Mouse (Mus musculus): ENCODE measurements at regions not wholly inside any gene's neighbourhood (a gene's known extent, or its start where the extent isn't known, plus 50 kb on each side); places are given as distances from the start of the nearest gene placed in this dataset.

DNA sequence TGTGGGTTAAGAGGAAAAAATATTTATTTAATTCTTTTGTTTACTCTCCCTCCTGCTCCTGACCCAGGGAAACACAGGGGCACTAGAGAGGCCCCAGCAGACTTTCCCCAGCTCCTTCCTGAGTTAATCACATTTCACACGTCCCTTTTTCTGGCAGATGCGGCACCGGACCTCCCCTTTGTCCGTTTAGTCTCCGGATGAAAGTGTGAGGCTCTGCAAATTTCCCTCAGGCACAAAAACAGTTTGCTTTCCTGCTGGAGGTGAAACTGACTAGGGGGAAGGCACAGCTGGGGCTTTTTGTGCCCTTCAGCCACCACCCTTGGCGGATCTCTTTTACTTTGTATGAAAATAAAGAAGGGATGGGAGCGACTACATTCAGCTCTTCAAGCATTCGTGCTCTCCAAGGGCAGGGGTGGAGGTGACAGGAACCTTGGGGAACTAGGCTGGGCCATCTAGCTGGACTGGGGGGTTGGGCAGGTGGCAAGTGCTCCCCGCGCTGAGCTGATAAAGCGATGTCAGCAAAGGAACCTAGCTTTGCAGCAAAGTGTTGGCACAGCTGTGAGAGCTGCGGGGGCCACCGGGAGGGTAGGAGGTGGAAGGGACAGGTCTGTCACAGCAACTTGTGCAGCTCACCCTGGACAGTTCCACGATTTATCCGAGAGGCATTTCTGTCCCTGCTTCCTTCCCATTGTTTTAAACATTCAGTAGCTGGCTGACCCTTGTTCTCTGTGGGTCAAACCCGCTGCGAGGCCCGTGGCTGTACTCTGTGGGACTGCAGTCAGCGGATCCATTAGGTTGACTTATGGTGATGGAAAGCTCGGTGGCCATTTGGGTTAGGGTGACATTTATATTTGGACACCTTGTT is 329.6 kb downstream of the Ttll7 start:
- Histone ChIP-seq H3K9ac (ENCODE audit: low read depth, low read length) (no peak overlapping the region), H3K4me2 (ENCODE audit: low read depth, low read length) (peak overlapping the region; percentile 27), H3K27ac (ENCODE audit: low read length) (no peak overlapping the region), H3K9me3 (ENCODE audit: control insufficient read depth, low read length) (no peaks in the 10 kb centered on the region), H3K4me1 (ENCODE audit: control insufficient read depth, insufficient read depth, low read length) (peaks cover 8% of the 10 kb centered on the region), H3K4me3 (ENCODE audit: low read length) (no peak overlapping the region), H3K27me3 (replicated peaks; ENCODE audit: control insufficient read depth, insufficient read depth, low read length) (no peaks in the 10 kb centered on the region; the same call in 1 of the 2 replicates), H3K36me3 (ENCODE audit: control insufficient read depth, insufficient read depth, low read length) (no peaks in the 10 kb centered on the region)
- 7% methylated on average over 20 of the region's 20 CpGs for WGBS
- ATAC-seq, result no peak

DNA sequence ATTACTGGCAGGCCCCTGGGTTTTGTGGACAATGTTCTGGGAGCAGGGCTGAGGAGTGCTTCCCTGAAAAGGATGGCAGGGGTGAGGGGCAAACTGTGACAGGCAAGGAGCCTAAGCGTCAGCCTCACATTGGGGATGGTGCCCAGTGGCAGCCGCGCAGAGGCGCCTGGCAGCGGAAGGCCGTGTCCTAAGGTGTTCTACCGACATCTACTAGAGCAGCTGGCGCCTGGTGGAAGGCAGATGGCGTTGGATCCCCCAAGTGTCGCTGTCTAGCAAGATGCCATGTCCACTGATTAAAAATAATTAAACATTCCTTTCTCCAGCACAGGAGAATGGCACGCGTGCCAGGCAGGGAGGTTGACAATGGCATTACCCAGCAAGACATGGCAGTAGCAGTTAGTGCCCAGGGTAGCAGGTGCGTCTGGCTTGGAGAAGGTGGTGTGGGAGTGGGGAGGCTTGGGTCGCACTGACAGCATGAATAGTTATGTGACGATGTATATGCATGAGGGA is 330.3 kb downstream of the Ttll7 start:
- Histone ChIP-seq H3K36me3 (ENCODE audit: control insufficient read depth, insufficient read depth, low read length) (no peaks in the 10 kb centered on the region), H3K4me3 (ENCODE audit: low read length) (no peak overlapping the region), H3K27me3 (replicated peaks; ENCODE audit: control insufficient read depth, insufficient read depth, low read length) (no peaks in the 10 kb centered on the region; the same call in 1 of the 2 replicates), H3K4me2 (ENCODE audit: low read depth, low read length) (no peak overlapping the region), H3K27ac (ENCODE audit: low read length) (no peak overlapping the region), H3K9me3 (ENCODE audit: control insufficient read depth, low read length) (no peaks in the 10 kb centered on the region), H3K9ac (ENCODE audit: low read depth, low read length) (no peak overlapping the region), H3K4me1 (ENCODE audit: control insufficient read depth, insufficient read depth, low read length) (peaks cover 8% of the 10 kb centered on the region)
- 46% methylated on average over 15 of the region's 15 CpGs for WGBS
- ATAC-seq, result no peak

DNA sequence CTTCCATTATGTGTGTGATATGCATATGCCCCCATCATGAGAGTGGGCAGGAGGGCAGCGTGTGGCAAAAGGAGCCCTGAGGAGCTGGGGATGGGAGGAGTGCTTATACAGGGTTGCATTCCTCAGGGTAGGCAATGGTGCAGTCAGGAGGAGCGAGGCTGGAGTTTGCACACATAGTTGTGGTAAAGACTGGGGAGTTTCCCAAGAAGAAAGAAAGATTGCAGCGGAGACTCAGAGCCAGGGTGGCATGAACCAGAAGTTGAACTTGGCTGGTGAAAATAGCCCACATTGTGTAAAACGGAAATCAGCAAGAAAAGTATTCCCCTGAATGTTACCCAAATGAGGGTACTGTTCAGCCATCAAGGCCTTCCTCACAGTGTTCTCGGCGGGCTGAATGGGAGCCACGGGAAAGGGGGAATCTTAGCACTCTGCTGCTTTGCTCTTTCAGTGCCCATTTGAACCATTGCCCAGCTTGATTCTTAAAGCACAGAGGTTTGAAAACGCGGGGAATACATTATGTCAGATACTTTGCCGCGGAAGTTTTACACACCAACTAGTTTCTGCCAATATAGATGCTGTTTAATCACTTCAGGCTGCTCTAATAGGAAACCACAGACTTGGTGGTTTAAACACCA is 331.6 kb downstream of the Ttll7 start:
- ATAC-seq, result no peak
- H3K9me3 ChIP-seq (ENCODE audit: control insufficient read depth, low read length), result no peaks in the 10 kb centered on the region

GRCm38 (mm10) chr3:147189737-147190136 is 337.6 kb downstream of the Ttll7 start:
- Histone ChIP-seq H3K9me3 (ENCODE audit: control insufficient read depth, low read length) (no peaks in the 10 kb centered on the region), H3K27ac (ENCODE audit: low read length) (no peak overlapping the region), H3K36me3 (ENCODE audit: control insufficient read depth, insufficient read depth, low read length) (no peaks in the 10 kb centered on the region), H3K27me3 (replicated peaks; ENCODE audit: control insufficient read depth, insufficient read depth, low read length) (no peaks in the 10 kb centered on the region), H3K4me3 (ENCODE audit: low read length) (no peak overlapping the region), H3K9ac (ENCODE audit: low read depth, low read length) (no peak overlapping the region), H3K4me1 (ENCODE audit: control insufficient read depth, insufficient read depth, low read length) (no peaks in the 10 kb centered on the region), H3K4me2 (ENCODE audit: low read depth, low read length) (no peak overlapping the region)
- WGBS, result 89% methylated on average over 2 of the region's 2 CpGs
- ATAC-seq, result no peak

More for the DNA sequence above, 331.6 kb downstream of the Ttll7 start:
- Histone ChIP-seq H3K27me3 (replicated peaks; ENCODE audit: control insufficient read depth, insufficient read depth, low read length) (no peaks in the 10 kb centered on the region; the same call in 1 of the 2 replicates), H3K9ac (ENCODE audit: low read depth, low read length) (no peak overlapping the region), H3K27ac (ENCODE audit: low read length) (no peak overlapping the region), H3K36me3 (ENCODE audit: control insufficient read depth, insufficient read depth, low read length) (no peaks in the 10 kb centered on the region), H3K4me2 (ENCODE audit: low read depth, low read length) (no peak overlapping the region), H3K4me3 (ENCODE audit: low read length) (no peak overlapping the region), H3K4me1 (ENCODE audit: control insufficient read depth, insufficient read depth, low read length) (peaks cover 8% of the 10 kb centered on the region)
- WGBS, result 74% methylated on average over 11 of the region's 11 CpGs

DNA sequence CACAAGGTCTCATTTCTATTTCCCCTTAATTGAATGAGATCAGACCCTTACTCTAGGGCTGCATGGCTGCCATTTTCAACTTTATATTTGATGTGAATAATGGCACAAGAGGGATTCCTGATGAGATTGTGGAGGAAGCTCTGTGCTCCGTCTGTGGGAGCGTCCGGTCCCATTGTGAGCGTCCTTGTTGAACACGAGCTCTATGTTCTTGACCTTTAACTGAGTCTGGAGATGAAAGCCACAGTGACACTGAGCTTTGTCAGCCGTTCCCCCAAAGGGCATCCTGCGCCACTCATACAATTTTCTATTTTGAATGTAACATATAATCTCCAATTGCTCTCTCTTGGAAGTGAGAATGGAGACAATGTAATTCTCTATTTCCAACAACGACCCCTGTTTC is 344.5 kb downstream of the Ttll7 start:
- WGBS, result 87% methylated on average over 8 of the region's 8 CpGs
- no peak overlapping the region for H3K27ac ChIP-seq (ENCODE audit: low read length)
- H3K4me1 ChIP-seq (ENCODE audit: control insufficient read depth, insufficient read depth, low read length), result no peaks in the 10 kb centered on the region
- no peaks in the 10 kb centered on the region for H3K36me3 ChIP-seq (ENCODE audit: control insufficient read depth, insufficient read depth, low read length)
- H3K4me2 ChIP-seq (ENCODE audit: low read depth, low read length), result no peak overlapping the region
- no peak for ATAC-seq
- H3K9me3 ChIP-seq (ENCODE audit: control insufficient read depth, low read length), result no peaks in the 10 kb centered on the region
- no peak overlapping the region for H3K4me3 ChIP-seq (ENCODE audit: low read length)
- no peak overlapping the region for H3K9ac ChIP-seq (ENCODE audit: low read depth, low read length)
- H3K27me3 ChIP-seq (replicated peaks; ENCODE audit: control insufficient read depth, insufficient read depth, low read length), result no peaks in the 10 kb centered on the region

- Histone ChIP-seq H3K4me2 (ENCODE audit: low read depth, low read length) (no peak overlapping the region), H3K4me3 (ENCODE audit: low read length) (no peak overlapping the region), H3K9me3 (ENCODE audit: control insufficient read depth, low read length) (no peaks in the 10 kb centered on the region), H3K27me3 (replicated peaks; ENCODE audit: control insufficient read depth, insufficient read depth, low read length) (no peaks in the 10 kb centered on the region), H3K27ac (ENCODE audit: low read length) (no peak overlapping the region), H3K4me1 (ENCODE audit: control insufficient read depth, insufficient read depth, low read length) (no peaks in the 10 kb centered on the region), H3K36me3 (ENCODE audit: control insufficient read depth, insufficient read depth, low read length) (no peaks in the 10 kb centered on the region), H3K9ac (ENCODE audit: low read depth, low read length) (no peak overlapping the region)
- ATAC-seq, result no peak
- WGBS, result 57% methylated on average over 2 of the region's 2 CpGs
Measured at GRCm38 (mm10) chr3:147197215-147197614, 345.0 kb downstream of the Ttll7 start.

DNA sequence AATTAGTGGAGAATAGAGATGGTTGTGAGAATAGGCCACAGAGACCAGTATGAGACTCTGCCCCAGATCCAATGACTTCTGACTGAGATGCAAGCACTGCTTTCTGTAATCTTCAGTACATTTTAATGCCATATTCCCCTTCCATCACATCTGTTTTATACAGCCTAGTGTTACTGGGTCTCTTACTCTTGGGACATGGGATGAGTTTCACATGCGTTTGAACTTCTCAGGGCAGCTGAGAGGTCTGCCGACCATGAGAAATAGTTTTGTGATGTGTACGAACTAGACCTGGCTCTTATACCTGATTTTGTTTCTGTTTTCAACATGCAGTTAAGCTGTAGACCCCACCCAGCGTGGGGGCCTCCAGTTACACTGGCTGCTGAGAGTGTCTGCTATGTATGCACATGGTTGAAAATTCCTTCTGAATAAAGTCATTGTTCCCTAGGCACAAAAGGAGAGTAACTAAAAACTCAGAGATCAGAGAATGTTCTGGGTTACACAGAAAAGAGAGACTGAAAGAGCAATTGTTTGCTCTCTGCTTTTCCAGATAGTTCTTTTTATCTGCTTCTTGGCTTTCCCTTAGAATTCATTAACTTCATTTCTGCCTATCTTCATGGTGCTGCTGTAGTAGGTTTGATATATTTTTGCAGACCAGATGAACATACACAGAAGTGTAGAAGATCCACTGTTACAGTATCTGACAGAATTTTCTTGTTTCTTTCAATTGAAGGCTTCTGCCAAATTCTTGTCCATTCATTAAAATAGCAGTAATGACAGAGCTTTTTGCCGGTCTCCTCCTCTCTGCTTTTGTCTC is 359.2 kb downstream of the Ttll7 start:
- 60% methylated on average over 5 of the region's 5 CpGs for WGBS
- Histone ChIP-seq H3K9me3 (ENCODE audit: control insufficient read depth, low read length) (no peaks in the 10 kb centered on the region), H3K4me1 (ENCODE audit: control insufficient read depth, insufficient read depth, low read length) (no peaks in the 10 kb centered on the region), H3K4me3 (ENCODE audit: low read length) (no peak overlapping the region), H3K27ac (ENCODE audit: low read length) (no peak overlapping the region), H3K36me3 (ENCODE audit: control insufficient read depth, insufficient read depth, low read length) (no peaks in the 10 kb centered on the region), H3K9ac (ENCODE audit: low read depth, low read length) (no peak overlapping the region), H3K4me2 (ENCODE audit: low read depth, low read length) (no peak overlapping the region), H3K27me3 (replicated peaks; ENCODE audit: control insufficient read depth, insufficient read depth, low read length) (no peaks in the 10 kb centered on the region)
- ATAC-seq, result no peak

GRCm38 (mm10) chr3:147228663-147229062 is 376.5 kb downstream of the Ttll7 start:
- H3K4me3 ChIP-seq (ENCODE audit: low read length), result no peak overlapping the region
- H3K36me3 ChIP-seq (ENCODE audit: control insufficient read depth, insufficient read depth, low read length), result no peaks in the 10 kb centered on the region
- H3K4me1 ChIP-seq (ENCODE audit: control insufficient read depth, insufficient read depth, low read length), result no peaks in the 10 kb centered on the region
- H3K27ac ChIP-seq (ENCODE audit: low read length), result no peak overlapping the region
- H3K9ac ChIP-seq (ENCODE audit: low read depth, low read length), result no peak overlapping the region
- no peak for ATAC-seq
- no peak overlapping the region for H3K4me2 ChIP-seq (ENCODE audit: low read depth, low read length)
- no peaks in the 10 kb centered on the region for H3K27me3 ChIP-seq (replicated peaks; ENCODE audit: control insufficient read depth, insufficient read depth, low read length)
- no peaks in the 10 kb centered on the region for H3K9me3 ChIP-seq (ENCODE audit: control insufficient read depth, low read length)
- 52% methylated on average over 2 of the region's 2 CpGs for WGBS

- no peaks in the 10 kb centered on the region for H3K27me3 ChIP-seq (replicated peaks; ENCODE audit: control insufficient read depth, insufficient read depth, low read length)
- H3K4me3 ChIP-seq (ENCODE audit: low read length), result no peak overlapping the region
- H3K4me2 ChIP-seq (ENCODE audit: low read depth, low read length), result no peak overlapping the region
- H3K36me3 ChIP-seq (ENCODE audit: control insufficient read depth, insufficient read depth, low read length), result no peaks in the 10 kb centered on the region
- no peak overlapping the region for H3K9ac ChIP-seq (ENCODE audit: low read depth, low read length)
- no peaks in the 10 kb centered on the region for H3K4me1 ChIP-seq (ENCODE audit: control insufficient read depth, insufficient read depth, low read length)
- no peaks in the 10 kb centered on the region for H3K9me3 ChIP-seq (ENCODE audit: control insufficient read depth, low read length)
- WGBS, result 88% methylated on average over 7 of the region's 7 CpGs
- no peak for ATAC-seq
- no peak overlapping the region for H3K27ac ChIP-seq (ENCODE audit: low read length)
Measured at GRCm38 (mm10) chr3:147230594-147230993, 378.4 kb downstream of the Ttll7 start.

Measured in intestine, embryonic 16.5 days (tissue).